Mouse (Mus musculus) MEL (cell line): ENCODE data around the gene Amh. TPM values are rescaled to one million over a fixed set of nuclear protein-coding genes. Genes with fewer than 3 reads are reported as not detected.

Experiments
- DNase-seq: peaks from one replicate; pipeline ENCODE4 v3.0.0; 2011; ENCODE audit warnings: low read depth, low spot score
- H3K27ac ChIP-seq: 2 replicates; pipeline ENCODE4 v1.5.1; 2012; ENCODE audit warnings: low read depth, mild to moderate bottlenecking, control low read depth, low read length, moderate library complexity; ENCODE audit not compliant: control insufficient read depth
- H3K27me3 ChIP-seq, 2 experiments: fragments of 150-350 bp in 1 of 2; sonication (generic) in 1 of 2; 2 replicates each; pipeline ENCODE4 v1.6.1; 2012; ENCODE audit warnings: low read length in 2 of 2, mild to moderate bottlenecking in 2 of 2, improper control_type of control experiment in 1 of 2, moderate library complexity in 1 of 2; ENCODE audit not compliant: insufficient read depth in 2 of 2, control insufficient read depth in 1 of 2
- H3K36me3 ChIP-seq, 2 experiments: 2 replicates each; pipeline ENCODE4 v1.6.1; 2012 to 2014; ENCODE audit warnings: low read length in 2 of 2, improper control_type of control experiment in 1 of 2, inconsistent platforms in 1 of 2, mild to moderate bottlenecking in 1 of 2; ENCODE audit not compliant: insufficient read depth in 2 of 2, control insufficient read depth in 1 of 2
- H3K4me1 ChIP-seq, 2 experiments: fragments of 150-350 bp in 1 of 2; sonication (generic) in 1 of 2; 2 replicates each; pipeline ENCODE4 v1.6.1; 2012; ENCODE audit warnings: low read length in 2 of 2, improper control_type of control experiment in 1 of 2, mild to moderate bottlenecking in 1 of 2; ENCODE audit not compliant: insufficient read depth in 2 of 2, control insufficient read depth in 1 of 2
- H3K4me3 ChIP-seq, 2 experiments: fragments of 150-350 bp in 1 of 2; sonication (generic) in 1 of 2; 2 replicates each; pipeline ENCODE4 v1.5.1; 2012; ENCODE audit warnings: low read depth in 2 of 2, low read length in 2 of 2, mild to moderate bottlenecking in 2 of 2, moderate library complexity in 2 of 2, control low read depth in 1 of 2, improper control_type of control experiment in 1 of 2; ENCODE audit not compliant: control insufficient read depth in 1 of 2, insufficient read depth in 1 of 2
- H3K79me2 ChIP-seq: 2 replicates; pipeline ENCODE4 v1.6.1; 2012; ENCODE audit warnings: mild to moderate bottlenecking, low read length, moderate library complexity; ENCODE audit not compliant: control insufficient read depth, poor library complexity, insufficient read depth
- H3K9ac ChIP-seq: 2 replicates; pipeline ENCODE4 v1.6.1; 2012; ENCODE audit warnings: low read depth, mild to moderate bottlenecking, control low read depth, low read length, moderate library complexity; ENCODE audit not compliant: control insufficient read depth, poor library complexity, severe bottlenecking
- H3K9me3 ChIP-seq: fragments of 150-350 bp; sonication (generic); replicated peaks from 2 replicates; pipeline ENCODE4 v1.6.1; 2012; ENCODE audit warnings: mild to moderate bottlenecking, low read length, improper control_type of control experiment, moderate library complexity; ENCODE audit not compliant: insufficient read depth
- CHD1 ChIP-seq: IDR thresholded peaks from 2 replicates; pipeline ENCODE4 v1.6.1; 2012; ENCODE audit warnings: low read depth, mild to moderate bottlenecking, inconsistent platforms, low read length, improper control_type of control experiment
- E2F4 ChIP-seq: IDR thresholded peaks from 2 replicates; pipeline ENCODE4 v1.6.1; 2011; ENCODE audit warnings: low read depth, low read length, improper control_type of control experiment, borderline replicate concordance
- EP300 ChIP-seq, 2 experiments: IDR thresholded peaks; 2 replicates each; pipeline ENCODE4 v1.6.1; 2011; ENCODE audit warnings: improper control_type of control experiment in 2 of 2, low read length in 2 of 2, low read depth in 1 of 2, mild to moderate bottlenecking in 1 of 2
- GABPA ChIP-seq: IDR thresholded peaks from 2 replicates; pipeline ENCODE4 v1.6.1; 2012; ENCODE audit warnings: low read depth, mild to moderate bottlenecking, inconsistent platforms, low read length, improper control_type of control experiment, moderate library complexity
- GATA1 ChIP-seq: IDR thresholded peaks from 2 replicates; pipeline ENCODE4 v1.6.1; 2011; ENCODE audit warnings: low read depth, low read length, improper control_type of control experiment
- HCFC1 ChIP-seq: IDR thresholded peaks from 2 replicates; pipeline ENCODE4 v1.6.1; 2012; ENCODE audit warnings: low read depth, mild to moderate bottlenecking, inconsistent platforms, low read length, improper control_type of control experiment, moderate library complexity
- JUND ChIP-seq: IDR thresholded peaks from 2 replicates; pipeline ENCODE4 v1.6.1; 2011; ENCODE audit warnings: low read depth, mild to moderate bottlenecking, improper control_type of control experiment, low read length
- KAT2A ChIP-seq: conservative IDR thresholded peaks from 2 replicates; pipeline ENCODE4 v1.6.1; 2012; ENCODE audit warnings: low read depth, low read length, improper control_type of control experiment, inconsistent platforms
- MAX ChIP-seq: IDR thresholded peaks from 2 replicates; pipeline ENCODE4 v1.6.1; 2011; ENCODE audit warnings: low read length, improper control_type of control experiment
- MAZ ChIP-seq: IDR thresholded peaks from 2 replicates; pipeline ENCODE4 v1.6.1; 2012; ENCODE audit warnings: low read depth, mild to moderate bottlenecking, inconsistent platforms, low read length, improper control_type of control experiment
- MEF2A ChIP-seq: IDR thresholded peaks from 2 replicates; pipeline ENCODE4 v1.6.1; 2014; ENCODE audit warnings: low read depth, mild to moderate bottlenecking, inconsistent platforms, low read length, improper control_type of control experiment; ENCODE audit not compliant: poor library complexity, insufficient replicate concordance, severe bottlenecking; ENCODE audit errors: extremely low read depth
- MYB ChIP-seq: IDR thresholded peaks from 2 replicates; pipeline ENCODE4 v1.6.1; 2011; ENCODE audit warnings: mild to moderate bottlenecking, low read depth, low read length, improper control_type of control experiment
- NELFE ChIP-seq: IDR thresholded peaks from 2 replicates; pipeline ENCODE4 v1.6.1; 2011; ENCODE audit warnings: low read depth, low read length, improper control_type of control experiment
- NRF1 ChIP-seq: IDR thresholded peaks from 2 replicates; pipeline ENCODE4 v1.6.1; 2014; ENCODE audit warnings: low read depth, mild to moderate bottlenecking, inconsistent platforms, low read length, improper control_type of control experiment, moderate library complexity; ENCODE audit not compliant: poor library complexity, insufficient read depth, severe bottlenecking
- POLR2AphosphoS2 ChIP-seq: IDR thresholded peaks from 2 replicates; pipeline ENCODE4 v1.6.1; 2011; ENCODE audit warnings: low read length, improper control_type of control experiment
- POLR2AphosphoS5 ChIP-seq: IDR thresholded peaks from 2 replicates; pipeline ENCODE4 v1.6.1; 2012; ENCODE audit warnings: low read depth, borderline replicate concordance, mild to moderate bottlenecking, inconsistent platforms, low read length, moderate library complexity, mixed read lengths
- RAD21 ChIP-seq: IDR thresholded peaks from 2 replicates; pipeline ENCODE4 v1.6.1; 2011; ENCODE audit warnings: mild to moderate bottlenecking, low read depth, low read length, improper control_type of control experiment
- SIN3A ChIP-seq: IDR thresholded peaks from 2 replicates; pipeline ENCODE4 v1.6.1; 2012; ENCODE audit warnings: low read length, improper control_type of control experiment, inconsistent platforms
- SMC3 ChIP-seq: IDR thresholded peaks from 2 replicates; pipeline ENCODE4 v1.6.1; 2011; ENCODE audit warnings: low read depth, low read length, improper control_type of control experiment
- TBP ChIP-seq: IDR thresholded peaks from 2 replicates; pipeline ENCODE4 v1.8.0; 2011; ENCODE audit warnings: low read depth, low read length, improper control_type of control experiment
- TCF12 ChIP-seq: IDR thresholded peaks from 2 replicates; pipeline ENCODE4 v1.6.1; 2014; ENCODE audit warnings: low read depth, mild to moderate bottlenecking, inconsistent platforms, low read length, improper control_type of control experiment, moderate library complexity
- ZMIZ1 ChIP-seq: IDR thresholded peaks from 2 replicates; pipeline ENCODE4 v1.6.1; 2012; ENCODE audit warnings: low read depth, mild to moderate bottlenecking, inconsistent platforms, low read length, improper control_type of control experiment, moderate library complexity
- ZNF384 ChIP-seq: IDR thresholded peaks from 2 replicates; pipeline ENCODE4 v1.6.1; 2012; ENCODE audit warnings: low read depth, mild to moderate bottlenecking, inconsistent platforms, low read length, improper control_type of control experiment
- polyA plus RNA-seq, 2 experiments: library from polyadenylated mRNA; stranded (reverse) in 1 of 2; unstranded in 1 of 2; fragments of >175 nt in 1 of 2; fragments of >200 nt in 1 of 2; gene quantifications; 2 replicates each; pipeline versions ENCODE4 v1.2.1 to v1.2.4; 2012; ENCODE audit warnings: low replicate concordance in 2 of 2, low read depth in 1 of 2; ENCODE audit not compliant: insufficient read length in 2 of 2, insufficient read depth in 1 of 2, missing spikeins in 1 of 2
- total RNA-seq: library from RNA; depleted of rRNA; stranded (reverse); fragments of 300-350 nt; gene quantifications from 2 replicates; pipeline ENCODE4 v1.2.3, GENCODE M21; 2012

Gene Amh
- total and polyA plus RNA-seq, 3 experiments, result 0.42 to 1.1 TPM; not detected in 1

GRCm38 (mm10) chr10:80845055-80845693 lies 40.1 kb downstream of the Amh start:
- Histone ChIP-seq H3K9me3 (no peaks in the 10 kb centered on the region), H3K27me3 (no peaks in the 10 kb centered on the region), H3K27ac (no peak overlapping the region), H3K4me3 (no peak overlapping the region), H3K9ac (no peak overlapping the region)
- no peak for DNase-seq
- TF ChIP-seq KAT2A (no peak), POLR2AphosphoS2 (no peak), ZNF384 (no peak), MEF2A (no peak), GABPA (no peak), MAX (no peak), TCF12 (no peak), ZMIZ1 (no peak), NRF1 (no peak), JUND (no peak), NELFE (no peak), POLR2AphosphoS5 (no peak), HCFC1 (no peak), EP300 (IDR thresholded peaks at IDR 0.05; ENCODE audit: low read depth in 1 of 2, low read length in 2 of 2) (no peak), SMC3 (no peak), MYB (no peak), CHD1 (no peak), MAZ (no peak)
- TF ChIP-seq, all 39 proteins: peak for 0
- no peaks in the 10 kb centered on the region for H3K36me3 ChIP-seq
- H3K79me2 ChIP-seq, result no peaks in the 10 kb centered on the region
- H3K4me1 ChIP-seq, result peaks cover 0 to 9% of the 10 kb centered on the region in 2 experiments; a peak in 2 of 4 replicates

DNA sequence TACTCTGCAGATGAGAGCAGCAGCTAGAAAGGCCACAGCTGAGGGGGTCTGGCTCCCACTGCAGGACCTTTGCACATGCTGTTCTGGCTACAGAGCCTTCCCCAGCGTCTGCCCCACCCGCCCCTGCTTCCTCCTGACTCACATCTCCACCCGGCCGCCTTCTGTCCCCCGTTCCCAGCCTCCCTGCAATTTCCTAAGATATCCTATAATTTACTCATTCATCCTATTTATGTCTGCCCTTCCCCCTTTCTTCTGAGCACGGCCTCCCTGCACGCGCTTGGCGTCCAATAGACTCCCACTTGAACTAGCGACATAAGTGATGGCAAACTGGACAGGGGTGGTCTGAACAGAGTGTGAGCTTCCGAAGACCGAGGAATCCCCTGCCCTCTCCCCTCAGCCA lies 40.7 kb downstream of the Amh start:
- Histone ChIP-seq H3K4me3 (no peak overlapping the region), H3K9me3 (no peaks in the 10 kb centered on the region), H3K36me3 (no peaks in the 10 kb centered on the region), H3K27ac (no peak overlapping the region), H3K79me2 (no peaks in the 10 kb centered on the region), H3K9ac (no peak overlapping the region), H3K4me1 (peaks cover 0 to 9% of the 10 kb centered on the region in 2 experiments; a peak in 2 of 4 replicates), H3K27me3 (no peaks in the 10 kb centered on the region)
- DNase-seq, result no peak
- TF ChIP-seq MAZ, result no peak
- no peak for TF ChIP-seq TBP
- no peak for TF ChIP-seq CHD1
- TF ChIP-seq ZNF384, result no peak
- TF ChIP-seq E2F4, result no peak
- TF ChIP-seq RAD21, result no peak
- no peak for TF ChIP-seq SIN3A
- TF ChIP-seq MYB, result no peak
- no peak for TF ChIP-seq GATA1
